Mouse (Mus musculus): Measurements from ENCODE around the gene Abhd16b. TPM values are rescaled to one million over a fixed set of nuclear protein-coding genes. Genes with fewer than 3 reads are reported as not detected.

Gene Abhd16b
- total RNA-seq (2021), result not detected

GRCm38 (mm10) chr2:181493156-181493927, at the start of gene Abhd16b:
Abhd16b (plus strand) TSS chr2:181493206.
- no peak for DNase-seq
- intact Hi-C loops (cut with DNase I), result no loop called here

DNA sequence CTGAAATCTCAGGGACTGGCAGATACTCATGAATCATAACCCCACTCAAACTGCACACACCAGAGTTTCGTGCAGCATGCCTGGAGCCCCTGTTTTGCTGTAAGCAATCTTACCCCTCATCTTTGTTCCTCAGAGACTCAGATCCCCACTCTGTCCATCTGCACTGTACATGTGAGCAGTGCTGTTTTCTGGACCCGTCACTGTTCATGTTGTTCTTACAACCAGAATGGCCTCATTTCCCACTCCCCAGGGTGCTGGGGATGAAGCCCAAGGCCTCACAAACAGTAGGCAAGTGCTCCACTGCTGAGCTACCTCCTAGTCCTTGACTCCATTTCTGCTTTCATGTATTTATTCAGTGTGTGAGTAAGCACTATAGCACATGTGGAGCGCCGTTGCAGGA, 40.8 kb upstream of the Abhd16b start:
- intact Hi-C loops (cut with DNase I), result no loop called here
- DNase-seq, result no peak

DNA sequence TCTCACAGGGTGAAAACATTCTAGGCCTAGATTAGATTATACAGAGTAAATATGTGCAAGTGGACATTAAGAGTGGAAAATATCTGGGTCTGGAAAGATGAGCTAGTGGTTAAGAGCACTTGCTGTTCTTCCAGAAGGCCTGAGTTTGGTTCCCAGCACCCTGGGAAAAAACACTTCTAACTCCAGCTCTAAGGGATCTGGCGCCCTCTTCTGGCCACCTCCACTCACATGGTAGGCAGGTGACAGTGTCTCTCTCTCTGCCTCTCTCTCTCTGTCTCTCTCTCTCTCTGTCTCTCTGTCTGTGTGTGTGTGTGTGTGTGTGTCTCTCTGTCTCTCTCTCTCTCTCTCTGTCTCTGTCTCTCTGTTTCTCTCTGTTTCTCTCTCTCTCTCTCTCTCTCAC, 39.7 kb upstream of the Abhd16b start:
- DNase-seq, result no peak
- intact Hi-C loops (cut with DNase I), result no loop called here

DNA sequence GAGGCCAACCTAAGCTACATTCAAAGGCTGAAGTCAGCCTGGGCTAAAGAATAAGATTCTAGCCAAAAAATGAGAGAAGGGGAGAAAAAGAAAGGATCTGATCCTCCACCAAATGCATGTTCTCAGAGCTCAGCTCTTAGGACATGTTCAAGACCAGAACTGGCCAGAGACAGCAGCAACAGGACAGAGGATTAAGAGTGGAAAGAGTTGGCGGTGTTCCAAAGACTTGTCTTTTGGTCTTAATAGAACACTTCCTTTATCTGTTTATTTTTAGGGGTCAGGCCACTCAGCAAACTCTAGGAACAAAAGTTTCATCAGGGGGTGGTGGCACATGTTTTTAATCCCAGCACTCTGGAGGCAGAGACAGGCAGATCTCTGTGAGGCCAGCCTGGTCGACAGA, 37.1 kb upstream of the Abhd16b start:
- DNase-seq, result no peak

GRCm38 (mm10) chr2:181457831-181458230, 35.2 kb upstream of the Abhd16b start:
- DNase-seq, result no peak
- intact Hi-C loops (cut with DNase I), result no loop called here

More for the DNA sequence above, 37.1 kb upstream of the Abhd16b start:
- intact Hi-C loops (cut with DNase I), result no loop called here

DNA sequence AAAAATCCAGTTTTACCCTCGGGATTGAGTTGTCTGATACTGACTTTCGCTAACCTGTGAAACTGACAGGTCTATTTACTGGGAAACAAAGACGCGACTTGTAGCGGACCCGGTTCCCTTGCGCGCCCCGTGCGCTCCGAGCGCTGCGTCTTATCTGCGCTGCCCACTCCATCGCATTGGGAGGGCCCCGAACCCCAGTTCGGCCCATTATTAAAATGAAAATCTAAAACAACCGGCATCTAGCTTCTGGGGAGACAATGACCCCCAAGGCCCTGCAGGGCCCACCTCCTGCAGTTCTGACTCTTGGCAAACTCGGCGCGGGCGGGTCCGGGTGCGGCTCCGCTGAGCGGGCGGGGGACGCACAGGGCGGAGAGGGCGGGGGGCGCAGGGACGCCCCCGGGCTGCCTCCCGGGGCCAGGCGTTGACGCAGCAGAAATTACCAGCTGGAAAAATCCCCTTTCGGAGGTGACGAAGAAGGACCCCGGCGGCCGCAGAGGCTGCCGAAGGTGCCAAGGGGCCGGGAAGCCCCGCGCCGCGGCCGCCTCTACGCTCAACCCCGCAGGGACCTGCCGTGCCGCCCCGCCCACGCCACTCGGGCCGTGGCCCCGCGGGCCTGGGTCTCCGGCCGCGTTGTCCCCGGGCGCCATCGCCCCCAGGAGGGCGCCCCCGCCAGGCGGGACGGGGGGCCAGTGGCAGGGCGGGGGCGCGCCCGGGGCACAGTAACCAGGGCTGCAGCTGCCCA, 34.4 kb upstream of the Abhd16b start:
- intact Hi-C loops (cut with DNase I), result no loop called here

DNA sequence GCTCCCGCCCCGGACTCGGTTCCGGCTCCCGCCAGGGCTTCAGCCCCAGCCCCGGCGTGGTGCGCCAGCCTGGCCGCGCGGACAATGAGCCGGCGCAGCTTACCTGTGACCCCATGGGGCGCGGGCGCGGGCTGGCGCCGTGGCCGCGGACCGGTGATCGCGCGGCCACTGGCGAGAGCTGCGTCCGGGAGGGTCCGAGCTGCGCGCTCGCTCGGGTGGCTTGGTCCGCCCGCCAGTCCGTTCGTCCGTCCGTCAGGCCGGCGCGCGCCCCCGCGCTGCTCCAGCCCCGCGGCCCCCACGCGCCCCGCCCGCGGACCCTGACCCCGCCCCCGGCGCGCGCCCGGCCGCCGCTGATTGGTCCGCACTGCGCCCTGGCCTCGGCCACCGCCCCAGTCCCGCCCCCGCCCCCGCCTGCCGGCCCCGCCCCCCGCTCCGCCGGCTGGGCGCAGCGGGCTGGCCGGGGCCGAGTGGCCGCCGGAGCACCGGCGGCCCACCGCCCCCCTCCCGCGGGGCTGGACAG, 33.8 kb upstream of the Abhd16b start, which contains the start of gene Zbtb46:
TSS of gene Zbtb46 (minus strand) at position 274 of the 520 bp plus-strand sequence.
- intact Hi-C loops (cut with DNase I), result no loop called here
- DNase-seq, result peak; percentile 89

More for the DNA sequence above, 34.4 kb upstream of the Abhd16b start:
- DNase-seq, result peak; percentile 33

- intact Hi-C loops (cut with DNase I), result no loop called here
- DNase-seq, result peak; percentile 60
Observed at GRCm38 (mm10) chr2:181459673-181460621, 33.1 kb upstream of the Abhd16b start.

GRCm38 (mm10) chr2:181461536-181462100, 31.4 kb upstream of the Abhd16b start:
- intact Hi-C loops (cut with DNase I), result no loop called here
- no peak for DNase-seq

DNA sequence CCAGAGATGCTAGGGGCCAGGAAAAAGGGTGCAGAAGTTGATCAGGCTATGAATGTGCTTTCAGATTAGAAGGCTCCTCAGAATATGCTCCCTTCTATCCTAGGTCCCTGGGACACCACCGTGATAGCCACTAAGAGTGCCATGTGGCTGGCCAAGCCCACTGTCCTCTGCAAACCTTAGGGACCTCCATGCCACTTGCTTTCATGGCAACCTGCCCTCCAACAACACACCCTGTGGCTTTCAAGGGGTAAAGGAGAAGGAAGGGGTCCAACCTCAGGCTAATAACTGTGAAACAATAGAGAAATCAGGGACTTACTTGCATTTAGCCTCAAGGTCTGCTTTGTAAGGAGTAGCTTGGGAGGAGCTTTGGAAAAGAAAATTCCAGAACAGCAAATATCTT, 30.4 kb upstream of the Abhd16b start:
- intact Hi-C loops (cut with DNase I), result no loop called here
- no peak for DNase-seq

- intact Hi-C loops (cut with DNase I), result no loop called here
- DNase-seq, result peak; percentile 96
Observed at GRCm38 (mm10) chr2:181463008-181463738, 29.8 kb upstream of the Abhd16b start.

- DNase-seq, result no peak
- intact Hi-C loops (cut with DNase I), result no loop called here
Observed at GRCm38 (mm10) chr2:181465423-181465822, 27.6 kb upstream of the Abhd16b start.

DNA sequence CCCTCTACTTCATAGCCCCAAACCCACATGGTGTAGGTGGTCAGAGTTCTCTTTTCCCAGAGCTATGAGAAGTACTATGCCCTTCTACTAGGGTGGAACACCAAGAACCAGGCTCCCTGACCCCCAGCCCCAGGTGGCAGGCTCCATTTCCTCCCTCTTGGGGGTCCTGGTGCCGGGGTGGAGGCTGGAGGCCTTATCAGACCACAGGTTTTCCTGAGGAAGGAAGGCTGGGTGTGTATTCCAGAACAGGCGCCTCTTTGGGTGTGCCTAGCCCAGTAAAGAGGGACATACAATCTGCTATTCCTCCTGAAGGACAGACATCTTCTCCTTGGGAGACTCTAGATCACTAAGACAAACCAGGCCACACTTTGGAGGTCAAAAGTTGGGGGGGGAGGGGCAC, 22.7 kb upstream of the Abhd16b start:
- no peak for DNase-seq
- intact Hi-C loops (cut with DNase I), result no loop called here

GRCm38 (mm10) chr2:181471246-181471645, 21.8 kb upstream of the Abhd16b start:
- intact Hi-C loops (cut with DNase I), result no loop called here
- no peak for DNase-seq

- intact Hi-C loops (cut with DNase I), result no loop called here
- DNase-seq, result no peak
Observed at GRCm38 (mm10) chr2:181472256-181472827, 20.7 kb upstream of the Abhd16b start.

DNA sequence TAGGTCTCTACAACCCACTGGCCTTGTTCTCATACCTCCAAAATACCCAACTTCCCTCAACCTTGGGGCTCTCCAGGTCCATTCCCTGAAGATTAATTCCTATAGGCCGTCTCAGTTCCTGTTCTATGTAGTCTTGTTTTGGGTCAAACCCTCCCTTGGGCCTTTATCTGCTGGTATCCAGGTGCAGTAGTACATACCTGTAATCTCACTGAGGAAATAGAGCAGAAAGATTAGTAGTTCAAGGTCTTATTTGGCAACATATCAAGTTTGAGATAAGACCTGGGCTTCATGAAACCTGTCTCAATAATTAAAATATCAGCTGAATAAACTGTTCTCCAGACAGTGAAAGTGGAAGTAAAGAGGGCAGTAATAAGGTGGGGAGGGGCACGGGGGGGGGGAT, 9.9 kb upstream of the Abhd16b start:
- intact Hi-C loops (cut with DNase I), result no loop called here
- DNase-seq, result no peak

GRCm38 (mm10) chr2:181483562-181484318, 9.3 kb upstream of the Abhd16b start:
- intact Hi-C loops (cut with DNase I), result no loop called here
- peak; percentile 43 for DNase-seq

DNA sequence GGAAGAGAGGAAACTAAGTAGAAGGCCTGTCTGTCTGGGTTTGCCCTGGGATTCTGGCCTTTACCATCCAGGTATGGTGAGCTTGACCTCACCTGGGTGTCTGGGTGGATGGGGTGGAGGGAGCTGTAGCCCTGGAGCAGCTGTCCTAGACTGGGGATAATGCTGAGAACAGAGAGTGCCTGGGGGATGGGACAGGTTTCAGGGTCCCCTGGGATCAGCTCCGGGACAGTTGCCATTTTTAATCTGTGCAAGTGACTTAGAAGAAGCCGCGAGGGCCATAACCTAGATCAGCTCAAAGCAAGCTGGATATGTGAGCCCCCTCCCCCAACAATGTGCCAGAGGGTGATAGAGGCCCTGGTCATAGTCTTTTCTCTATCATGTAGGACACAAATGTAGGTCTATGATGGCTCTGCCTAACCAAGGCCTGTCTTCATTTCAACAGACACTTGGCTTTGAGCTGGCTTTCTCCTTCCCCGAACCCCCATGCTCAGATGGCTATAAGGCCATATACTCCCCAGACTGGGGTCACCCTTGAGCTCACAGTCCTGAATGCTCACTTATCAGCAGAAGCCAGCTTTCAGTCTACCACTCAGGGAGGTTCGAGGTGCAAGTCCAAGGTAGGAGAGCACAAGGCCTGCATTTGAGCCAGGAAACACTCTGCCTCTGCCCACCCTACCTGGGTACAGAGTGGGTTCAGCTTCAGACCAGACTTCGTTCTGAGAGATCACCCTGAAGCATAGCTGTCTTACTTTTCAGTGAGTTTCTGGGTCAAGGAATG, 8.4 kb upstream of the Abhd16b start:
- DNase-seq, result peak; percentile 37
- intact Hi-C loops (cut with DNase I), result no loop called here
